Mouse (Mus musculus) intestine, embryonic 15.5 days (tissue): ENCODE data around the gene Tk1. TPM values are rescaled to one million over a fixed set of nuclear protein-coding genes. Genes with fewer than 3 reads are reported as not detected.
"Not testable (repeated sequence)": the region's sequence is repeated elsewhere in the genome, so short reads cannot be mapped to it uniquely, and the experiment has no call there.

Experiments used
- ATAC-seq: fragments of 200-750 bp; cut with Nextera tagmentation; 2 replicates; pipeline ENCODE4 v1.8.0; 2017; ENCODE audit warnings: moderate TSS enrichment, moderate library complexity
- H3K27ac ChIP-seq: fragments of 300-500 bp; sonication (generic); 2 replicates; pipeline ENCODE4 v1.5.1; 2015; ENCODE audit warnings: mild to moderate bottlenecking, inconsistent platforms
- H3K27me3 ChIP-seq: fragments of 300-500 bp; sonication (generic); replicated peaks from 2 replicates; pipeline ENCODE4 v1.6.1; 2015; ENCODE audit warnings: inconsistent platforms
- H3K36me3 ChIP-seq: fragments of 300-500 bp; sonication (generic); 2 replicates; pipeline ENCODE4 v1.6.1; 2015; ENCODE audit warnings: inconsistent platforms
- H3K4me1 ChIP-seq: fragments of 300-500 bp; sonication (generic); replicated peaks from 2 replicates; pipeline ENCODE4 v1.6.1; 2015; ENCODE audit warnings: inconsistent platforms
- H3K4me2 ChIP-seq: fragments of 300-500 bp; sonication (generic); replicated peaks from 2 replicates; pipeline ENCODE4 v1.6.1; 2015; ENCODE audit warnings: mild to moderate bottlenecking, inconsistent platforms
- H3K4me3 ChIP-seq: fragments of 300-500 bp; sonication (generic); replicated peaks from 2 replicates; pipeline ENCODE4 v1.5.1; 2015; ENCODE audit warnings: inconsistent platforms
- H3K9ac ChIP-seq: fragments of 300-500 bp; sonication (generic); 2 replicates; pipeline ENCODE4 v1.6.1; 2015; ENCODE audit warnings: inconsistent platforms
- H3K9me3 ChIP-seq: fragments of 300-500 bp; sonication (generic); 2 replicates; pipeline ENCODE4 v1.6.1; 2016; ENCODE audit warnings: inconsistent platforms
- WGBS: fragments of 180-500 bp; shearing (Covaris S2); methylation state at CpG from one replicate; pipeline ENCODE4 v1.1.7; 2015; 5-methylcytosine and 5-hydroxymethylcytosine counted together
- polyA plus RNA-seq: library from polyadenylated mRNA; unstranded; fragments of >200 nt; fragmentation: Nextera tagmentation; extraction: Ambion mirVana; gene quantifications from 2 replicates; pipeline ENCODE4 v1.2.1, GENCODE M21; 2015

The Tk1 gene
- polyA plus RNA-seq, 1 experiment from 2014 or later, result 144 TPM

- Histone ChIP-seq H3K36me3 (no peaks in the 10 kb centered on the region), H3K4me3 (no peak overlapping the region), H3K27ac (no peak overlapping the region), H3K9me3 (no peaks in the 10 kb centered on the region), H3K4me2 (no peak overlapping the region), H3K9ac (no peak overlapping the region), H3K4me1 (peaks cover 20% of the 10 kb centered on the region), H3K27me3 (no peaks in the 10 kb centered on the region)
- ATAC-seq, result no peak
- 91% methylated on average over 2 of the region's 2 CpGs for WGBS
Measured at GRCm38 (mm10) chr11:117843434-117843833, 17.5 kb upstream of the Tk1 start.

- no peak overlapping the region for H3K27ac ChIP-seq
- ATAC-seq, result no peak
- no peaks in the 10 kb centered on the region for H3K36me3 ChIP-seq
- no peak overlapping the region for H3K4me3 ChIP-seq
- H3K4me1 ChIP-seq, result peaks cover 14% of the 10 kb centered on the region; the same call in 1 of the 2 replicates
- H3K27me3 ChIP-seq, result no peaks in the 10 kb centered on the region
- WGBS, result 38% methylated on average over 1 of the region's 1 CpGs
- H3K4me2 ChIP-seq, result no peak overlapping the region
- H3K9me3 ChIP-seq, result no peaks in the 10 kb centered on the region
- no peak overlapping the region for H3K9ac ChIP-seq
Measured at GRCm38 (mm10) chr11:117840910-117841309, 15.0 kb upstream of the Tk1 start.

GRCm38 (mm10) chr11:117839021-117839420, 13.1 kb upstream of the Tk1 start:
- no peak overlapping the region for H3K4me3 ChIP-seq
- H3K27me3 ChIP-seq, result no peaks in the 10 kb centered on the region
- H3K36me3 ChIP-seq, result no peaks in the 10 kb centered on the region
- peak overlapping the region; percentile 77 for H3K27ac ChIP-seq
- WGBS, result 74% methylated on average over 1 of the region's 1 CpGs
- H3K4me2 ChIP-seq, result no peak overlapping the region
- H3K4me1 ChIP-seq, result peaks cover 22% of the 10 kb centered on the region
- H3K9ac ChIP-seq, result no peak overlapping the region
- ATAC-seq, result no peak; the same call in 1 of the 2 replicates
- no peaks in the 10 kb centered on the region for H3K9me3 ChIP-seq

GRCm38 (mm10) chr11:117838572-117838971, 12.7 kb upstream of the Tk1 start:
- Histone ChIP-seq H3K4me2 (no peak overlapping the region), H3K9ac (no peak overlapping the region), H3K27ac (peak overlapping the region; percentile 77), H3K9me3 (no peaks in the 10 kb centered on the region), H3K4me3 (no peak overlapping the region), H3K27me3 (no peaks in the 10 kb centered on the region), H3K36me3 (no peaks in the 10 kb centered on the region), H3K4me1 (peaks cover 22% of the 10 kb centered on the region)
- WGBS, result 48% methylated on average over 2 of the region's 2 CpGs
- ATAC-seq, result peak; percentile 89

GRCm38 (mm10) chr11:117836306-117836705, 10.4 kb upstream of the Tk1 start:
- H3K27ac ChIP-seq, result no peak overlapping the region
- peaks cover 31% of the 10 kb centered on the region for H3K4me1 ChIP-seq
- no peak overlapping the region for H3K4me3 ChIP-seq
- 28% methylated on average over 13 of the region's 13 CpGs for WGBS
- H3K36me3 ChIP-seq, result no peaks in the 10 kb centered on the region
- no peaks in the 10 kb centered on the region for H3K9me3 ChIP-seq
- H3K27me3 ChIP-seq, result no peaks in the 10 kb centered on the region
- ATAC-seq, result no peak
- H3K9ac ChIP-seq, result no peak overlapping the region
- H3K4me2 ChIP-seq, result peak overlapping the region; percentile 48

GRCm38 (mm10) chr11:117834086-117834485, 8.2 kb upstream of the Tk1 start:
- Histone ChIP-seq H3K9me3 (no peaks in the 10 kb centered on the region), H3K4me1 (peaks cover 42% of the 10 kb centered on the region), H3K4me2 (no peak overlapping the region), H3K4me3 (no peak overlapping the region), H3K27ac (peak overlapping the region; percentile 46), H3K27me3 (no peaks in the 10 kb centered on the region), H3K9ac (no peak overlapping the region), H3K36me3 (no peaks in the 10 kb centered on the region)
- peak; percentile 34; the same call in 1 of the 2 replicates for ATAC-seq
- WGBS, result 63% methylated on average over 8 of the region's 8 CpGs

- H3K9me3 ChIP-seq, ATAC-seq, H3K4me2 ChIP-seq, H3K36me3 ChIP-seq, H3K27me3 ChIP-seq, H3K9ac ChIP-seq, H3K4me3 ChIP-seq: not testable (repeated sequence)
- 62% methylated on average over 6 of the region's 6 CpGs for WGBS
- peaks cover 47% of the 10 kb centered on the region for H3K4me1 ChIP-seq
- H3K27ac ChIP-seq, result peak overlapping the region; percentile 46
Measured at GRCm38 (mm10) chr11:117833509-117833908, 7.6 kb upstream of the Tk1 start.

GRCm38 (mm10) chr11:117832086-117832969, 6.4 kb upstream of the Tk1 start:
- Histone ChIP-seq H3K36me3 (no peaks in the 10 kb centered on the region), H3K4me2 (peak overlapping the region; percentile 59), H3K27ac (peak overlapping the region; percentile 39), H3K4me1 (peaks cover 55% of the 10 kb centered on the region), H3K9ac (no peak overlapping the region), H3K9me3 (no peaks in the 10 kb centered on the region), H3K27me3 (no peaks in the 10 kb centered on the region), H3K4me3 (peak overlapping the region; percentile 23)
- WGBS, result 26% methylated on average over 28 of the region's 28 CpGs
- ATAC-seq, result peak; percentile 28; the same call in 1 of the 2 replicates

GRCm38 (mm10) chr11:117830401-117830800, 4.5 kb upstream of the Tk1 start:
- WGBS, result 56% methylated on average over 9 of the region's 9 CpGs
- Histone ChIP-seq H3K4me1 (peaks cover 60% of the 10 kb centered on the region), H3K4me2 (no peak overlapping the region), H3K27me3 (no peaks in the 10 kb centered on the region), H3K4me3 (no peak overlapping the region), H3K27ac (peak overlapping the region; percentile 94), H3K9me3 (no peaks in the 10 kb centered on the region), H3K36me3 (no peaks in the 10 kb centered on the region), H3K9ac (no peak overlapping the region)
- no peak for ATAC-seq

- WGBS, result 44% methylated on average over 2 of the region's 2 CpGs
- H3K4me1 ChIP-seq, result peaks cover 56% of the 10 kb centered on the region
- peak overlapping the region; percentile 6; the same call in 1 of the 2 replicates for H3K9ac ChIP-seq
- H3K9me3 ChIP-seq, result no peaks in the 10 kb centered on the region
- no peaks in the 10 kb centered on the region for H3K36me3 ChIP-seq
- no peak overlapping the region for H3K4me3 ChIP-seq
- peak overlapping the region; percentile 94 for H3K27ac ChIP-seq
- ATAC-seq, result no peak
- no peaks in the 10 kb centered on the region for H3K27me3 ChIP-seq
- H3K4me2 ChIP-seq, result no peak overlapping the region
Measured at GRCm38 (mm10) chr11:117829671-117830215, 3.9 kb upstream of the Tk1 start.

- 34% methylated on average over 9 of the region's 9 CpGs for WGBS
- Histone ChIP-seq H3K9me3 (no peaks in the 10 kb centered on the region), H3K4me3 (no peak overlapping the region), H3K9ac (0 out of 2 replicates have a peak overlapping the region, but pooled peaks have one; percentile 6), H3K27ac (peak overlapping the region; percentile 94), H3K27me3 (no peaks in the 10 kb centered on the region), H3K4me2 (peak overlapping the region; percentile 30), H3K4me1 (peaks cover 57% of the 10 kb centered on the region), H3K36me3 (no peaks in the 10 kb centered on the region)
- ATAC-seq, result peak; percentile 54
Measured at GRCm38 (mm10) chr11:117828888-117829604, 3.2 kb upstream of the Tk1 start.
